Mouse (Mus musculus) lung, postnatal 0 days (tissue): ENCODE results near the gene Cd3eap.

Experiments
- CTCF ChIP-seq: IDR thresholded peaks from 2 replicates; pipeline ENCODE4 v1.5.1; 2016; ENCODE audit warnings: antibody characterized with exemption, mild to moderate bottlenecking
- EP300 ChIP-seq: IDR thresholded peaks from 2 replicates; pipeline ENCODE4 v1.6.1; 2016; ENCODE audit warnings: antibody characterized with exemption, mild to moderate bottlenecking, control low read depth

DNA sequence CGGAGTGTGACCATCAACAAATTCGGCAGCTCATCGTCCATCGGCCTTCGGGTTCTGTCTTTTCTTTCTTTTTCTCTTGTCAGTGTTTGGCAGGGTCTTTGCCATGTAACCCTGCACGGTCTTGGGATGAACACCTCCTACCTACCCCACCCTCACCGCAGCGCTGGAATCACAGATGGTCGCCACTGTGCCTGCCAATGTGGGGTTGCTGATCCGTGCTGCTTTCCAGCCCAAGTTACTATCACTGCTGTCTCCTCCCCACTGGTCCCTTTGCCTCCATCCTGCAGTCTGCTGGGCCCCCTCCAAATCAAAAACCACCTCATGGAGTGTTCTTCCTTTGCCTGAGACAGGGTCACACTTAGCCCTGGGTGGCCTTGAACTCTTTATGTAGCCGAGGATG lies 35.1 kb downstream of the Cd3eap start:
- TF ChIP-seq CTCF = no peak
- TF ChIP-seq EP300 = no peak
